Mouse (Mus musculus): ENCODE measurements at regions not wholly inside any gene's neighbourhood (a gene's known extent, or its start where the extent isn't known, plus 50 kb on each side); places are given as distances from the start of the nearest gene placed in this dataset.

DNA sequence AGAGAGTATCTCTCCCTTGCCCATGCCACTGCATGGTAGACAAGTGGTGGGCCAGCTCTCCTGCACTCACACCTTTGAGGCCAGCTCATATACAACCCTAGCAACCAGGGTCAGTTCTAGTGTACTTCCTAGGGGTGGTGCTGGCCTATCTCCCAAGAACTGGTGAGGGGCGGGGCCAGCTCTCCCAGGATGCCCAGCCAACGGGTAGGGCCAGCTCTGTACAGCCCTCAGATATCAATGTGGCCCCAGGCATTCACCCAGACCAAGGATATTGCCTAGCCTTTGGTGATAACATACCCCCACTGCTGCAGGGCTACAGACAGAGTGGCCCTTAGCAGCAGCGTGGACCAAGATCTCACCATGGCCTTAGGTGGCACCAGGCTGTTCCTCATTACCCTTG, 55.1 kb upstream of the Exoc4 start:
- Histone ChIP-seq H3K27ac (ENCODE audit: low read length) (no peak overlapping the region), H3K36me3 (ENCODE audit: control insufficient read depth, insufficient read depth) (no peaks in the 10 kb centered on the region), H3K4me2 (ENCODE audit: low read depth, low read length) (no peak overlapping the region), H3K9ac (ENCODE audit: low read depth, low read length) (no peak overlapping the region), H3K4me1 (ENCODE audit: control insufficient read depth, low read depth, low read length) (no peaks in the 10 kb centered on the region), H3K9me3 (replicated peaks; ENCODE audit: control insufficient read depth, low read length) (no peaks in the 10 kb centered on the region), H3K27me3 (ENCODE audit: control insufficient read depth, insufficient read depth, low read depth, low read length) (no peaks in the 10 kb centered on the region), H3K4me3 (ENCODE audit: low read depth, low read length) (no peak overlapping the region)
- peak; percentile 78 for ATAC-seq (ENCODE audit: low read depth)
- 52% methylated on average over 3 of the region's 3 CpGs for WGBS (ENCODE audit: insufficient replicate concordance)

Data from liver, embryonic 16.5 days (tissue).